Mouse (Mus musculus): ENCODE data around the gene Slc15a5.

DNA sequence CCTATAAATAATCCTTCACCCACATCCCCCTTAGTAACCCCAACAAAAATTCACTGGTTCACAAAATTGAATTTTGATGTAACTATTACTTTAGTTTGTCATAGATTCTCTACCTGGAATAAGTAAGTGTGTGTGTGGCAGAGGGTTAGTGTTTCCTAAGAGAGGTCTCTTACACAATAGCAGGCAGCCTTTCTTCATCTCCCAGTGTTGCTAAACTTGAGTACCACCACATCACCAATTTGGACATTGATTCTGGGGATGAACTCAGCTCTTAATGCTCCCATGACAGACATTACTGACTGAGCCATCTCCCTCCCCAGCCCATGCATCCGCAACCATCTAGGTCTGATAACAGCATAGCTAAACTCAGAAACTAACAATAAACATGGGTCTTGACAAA lies 4.0 kb downstream of the Slc15a5 start:
- TF ChIP-seq POLR2A (IDR thresholded peaks at IDR 0.05; ENCODE audit: borderline replicate concordance, extremely low read depth, insufficient read depth, insufficient read length, poor library complexity, severe bottlenecking) (no peak), CTCF (IDR thresholded peaks at IDR 0.05; ENCODE audit: borderline replicate concordance, extremely low read depth, insufficient read depth, insufficient read length) (no peak)
